Mouse (Mus musculus): ENCODE measurements around the gene Pltp. TPM values are rescaled to one million over a fixed set of nuclear protein-coding genes. Genes with fewer than 3 reads are reported as not detected.

Pltp gene
- polyA plus RNA-seq (2015; fragmentation: Nextera tagmentation; extraction: Ambion mirVana): 44.8 and 47.5 TPM in 2 replicates

DNA sequence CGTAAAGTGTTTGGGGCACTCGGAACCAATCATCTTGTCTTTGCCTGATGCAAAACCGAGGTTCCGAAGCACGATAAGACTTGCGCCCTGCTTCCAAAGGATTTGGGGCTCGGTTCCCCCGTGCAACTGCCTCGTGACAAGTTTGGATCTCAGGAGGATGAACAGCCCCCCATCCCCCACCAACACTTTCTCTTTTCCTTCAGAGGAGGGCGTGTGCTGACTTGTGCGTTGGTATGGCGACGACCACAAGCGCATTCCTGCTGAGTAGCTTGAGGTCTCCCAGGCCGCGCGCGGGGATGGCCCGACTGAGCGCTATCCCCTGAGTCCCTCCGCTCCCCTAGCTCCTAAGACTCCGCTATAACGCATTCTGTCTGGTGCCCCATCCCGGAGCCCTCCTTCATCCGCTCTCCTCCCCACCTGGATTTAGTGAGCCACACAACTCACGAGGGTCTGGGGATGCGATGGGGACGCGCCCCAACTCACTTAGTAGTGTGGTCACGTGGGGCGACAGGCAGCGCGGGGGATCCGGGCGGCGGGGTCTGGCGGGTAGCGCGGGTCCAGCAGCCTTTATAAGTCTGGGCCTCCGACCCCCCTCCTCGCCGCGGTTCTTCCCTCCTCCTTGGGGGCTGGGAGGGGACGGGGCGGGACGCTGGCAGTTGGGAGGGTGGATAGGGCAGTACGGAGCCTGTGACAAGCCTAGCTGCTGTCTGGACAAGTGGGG is at the start of gene Pltp:
Gene Pltp (minus strand): TSS at position 611 of the 721 bp plus-strand sequence.
- H3K4me2 ChIP-seq (replicated peaks; ENCODE audit: low read depth, low read length): peak within 1 kb of the TSS; percentile 94
- no peak within 1 kb of the TSS for H3K27ac ChIP-seq (ENCODE audit: low read length)
- peak within 1 kb of the TSS; percentile 51 for H3K4me3 ChIP-seq (ENCODE audit: low read length)
- no peaks in the 10 kb centered on the region for H3K36me3 ChIP-seq (ENCODE audit: insufficient read depth, low read length)
- ATAC-seq (ENCODE audit: low FRiP score, low TSS enrichment): peak; percentile 76
- H3K9me3 ChIP-seq (ENCODE audit: low read length): no peaks in the 10 kb centered on the region
- under 1% methylated on average over 44 of the region's 47 CpGs for WGBS
- peaks cover 44% of the 10 kb centered on the region for H3K4me1 ChIP-seq (ENCODE audit: insufficient read depth, low read length)
- H3K27me3 ChIP-seq (ENCODE audit: insufficient read depth, low read length): peaks cover 22% of the 10 kb centered on the region
- peak within 1 kb of the TSS; percentile 62 for H3K9ac ChIP-seq (replicated peaks; ENCODE audit: low read length)

GRCm38 (mm10) chr2:164906071-164906470 is 48.6 kb upstream of the Pltp start:
- Histone ChIP-seq H3K4me2 (replicated peaks; ENCODE audit: low read depth, low read length) (no peak overlapping the region), H3K9me3 (ENCODE audit: low read length) (peaks cover 9% of the 10 kb centered on the region), H3K36me3 (ENCODE audit: insufficient read depth, low read length) (peaks cover 71% of the 10 kb centered on the region), H3K4me3 (ENCODE audit: low read length) (no peak overlapping the region), H3K9ac (replicated peaks; ENCODE audit: low read length) (no peak overlapping the region), H3K27ac (ENCODE audit: low read length) (no peak overlapping the region), H3K27me3 (ENCODE audit: insufficient read depth, low read length) (no peaks in the 10 kb centered on the region), H3K4me1 (ENCODE audit: insufficient read depth, low read length) (peaks cover 11% of the 10 kb centered on the region)
- ATAC-seq (ENCODE audit: low FRiP score, low TSS enrichment): no peak
- whole genome bisulfite sequencing: 98% methylated on average over 4 of the region's 4 CpGs

GRCm38 (mm10) chr2:164903496-164903895 is 46.0 kb upstream of the Pltp start:
- no peak for ATAC-seq (ENCODE audit: low FRiP score, low TSS enrichment)
- Histone ChIP-seq H3K9ac (replicated peaks; ENCODE audit: low read length) (no peak overlapping the region), H3K4me1 (ENCODE audit: insufficient read depth, low read length) (no peaks in the 10 kb centered on the region), H3K36me3 (ENCODE audit: insufficient read depth, low read length) (peaks cover 89% of the 10 kb centered on the region), H3K4me3 (ENCODE audit: low read length) (no peak overlapping the region), H3K27ac (ENCODE audit: low read length) (no peak overlapping the region), H3K9me3 (ENCODE audit: low read length) (peaks cover 9% of the 10 kb centered on the region), H3K4me2 (replicated peaks; ENCODE audit: low read depth, low read length) (no peak overlapping the region), H3K27me3 (ENCODE audit: insufficient read depth, low read length) (no peaks in the 10 kb centered on the region)
- 58% methylated on average over 1 of the region's 1 CpGs for WGBS

- Histone ChIP-seq H3K9me3 (ENCODE audit: low read length) (peaks cover 6% of the 10 kb centered on the region), H3K4me3 (ENCODE audit: low read length) (no peak overlapping the region), H3K27ac (ENCODE audit: low read length) (no peak overlapping the region), H3K27me3 (ENCODE audit: insufficient read depth, low read length) (no peaks in the 10 kb centered on the region), H3K36me3 (ENCODE audit: insufficient read depth, low read length) (peaks cover 82% of the 10 kb centered on the region), H3K9ac (replicated peaks; ENCODE audit: low read length) (no peak overlapping the region), H3K4me2 (replicated peaks; ENCODE audit: low read depth, low read length) (no peak overlapping the region), H3K4me1 (ENCODE audit: insufficient read depth, low read length) (no peaks in the 10 kb centered on the region)
- 90% methylated on average over 13 of the region's 13 CpGs for WGBS
- ATAC-seq (ENCODE audit: low FRiP score, low TSS enrichment): no peak
Observed at GRCm38 (mm10) chr2:164901380-164901779, 43.9 kb upstream of the Pltp start.

DNA sequence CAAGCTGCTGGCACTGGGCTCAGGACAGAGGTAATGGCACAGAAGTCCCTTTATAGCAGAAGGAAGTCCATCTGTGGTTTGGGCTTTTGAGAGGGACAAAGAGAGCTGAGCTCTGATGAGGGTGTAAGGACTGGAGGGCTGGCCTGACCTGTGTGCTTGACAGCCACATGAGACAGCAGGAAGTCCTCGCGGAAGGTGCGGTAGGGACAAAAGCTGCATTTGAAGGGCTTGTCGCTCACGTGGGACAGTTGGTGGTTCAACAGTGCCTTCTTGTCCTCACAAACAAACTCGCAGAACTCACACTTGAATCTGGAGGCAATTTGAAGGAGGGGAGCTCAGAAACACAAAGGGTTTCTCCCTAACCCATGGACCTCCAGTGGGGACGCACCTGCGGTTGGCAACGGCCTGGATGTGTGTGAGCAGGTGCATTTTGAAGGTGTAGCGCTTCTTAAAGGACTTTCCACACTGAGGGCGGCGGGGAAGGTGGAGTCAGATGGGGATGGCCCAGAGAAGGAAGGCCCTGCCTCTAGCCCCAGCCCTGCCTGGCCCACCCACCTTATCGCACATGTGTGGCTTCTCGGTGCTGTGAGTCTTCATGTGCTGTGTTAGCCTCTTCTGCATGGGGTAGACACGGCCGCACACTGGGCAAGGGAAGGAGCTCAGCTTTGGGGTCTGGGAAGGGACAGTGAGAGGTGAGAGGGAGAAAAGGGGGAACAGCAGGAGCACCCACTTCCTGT is 42.4 kb upstream of the Pltp start:
- WGBS: 94% methylated on average over 16 of the region's 16 CpGs
- H3K4me3 ChIP-seq (ENCODE audit: low read length): no peak overlapping the region
- H3K9me3 ChIP-seq (ENCODE audit: low read length): no peaks in the 10 kb centered on the region; the same call in 1 of the 2 replicates
- H3K27me3 ChIP-seq (ENCODE audit: insufficient read depth, low read length): no peaks in the 10 kb centered on the region
- H3K9ac ChIP-seq (replicated peaks; ENCODE audit: low read length): no peak overlapping the region
- H3K27ac ChIP-seq (ENCODE audit: low read length): no peak overlapping the region
- H3K4me1 ChIP-seq (ENCODE audit: insufficient read depth, low read length): no peaks in the 10 kb centered on the region
- H3K4me2 ChIP-seq (replicated peaks; ENCODE audit: low read depth, low read length): no peak overlapping the region
- peaks cover 79% of the 10 kb centered on the region for H3K36me3 ChIP-seq (ENCODE audit: insufficient read depth, low read length)
- ATAC-seq (ENCODE audit: low FRiP score, low TSS enrichment): no peak

GRCm38 (mm10) chr2:164899034-164899433 is 41.5 kb upstream of the Pltp start:
- WGBS: 95% methylated on average over 15 of the region's 15 CpGs
- ATAC-seq (ENCODE audit: low FRiP score, low TSS enrichment): no peak
- H3K4me1 ChIP-seq (ENCODE audit: insufficient read depth, low read length): no peaks in the 10 kb centered on the region

GRCm38 (mm10) chr2:164898008-164898407 is 40.5 kb upstream of the Pltp start:
- H3K4me2 ChIP-seq (replicated peaks; ENCODE audit: low read depth, low read length): no peak overlapping the region
- no peak overlapping the region for H3K9ac ChIP-seq (replicated peaks; ENCODE audit: low read length)
- H3K4me3 ChIP-seq (ENCODE audit: low read length): no peak overlapping the region
- ATAC-seq (ENCODE audit: low FRiP score, low TSS enrichment): no peak
- 89% methylated on average over 7 of the region's 7 CpGs for WGBS
- no peaks in the 10 kb centered on the region; the same call in 1 of the 2 replicates for H3K9me3 ChIP-seq (ENCODE audit: low read length)
- peaks cover 86% of the 10 kb centered on the region for H3K36me3 ChIP-seq (ENCODE audit: insufficient read depth, low read length)
- no peak overlapping the region for H3K27ac ChIP-seq (ENCODE audit: low read length)
- no peaks in the 10 kb centered on the region for H3K4me1 ChIP-seq (ENCODE audit: insufficient read depth, low read length)
- H3K27me3 ChIP-seq (ENCODE audit: insufficient read depth, low read length): no peaks in the 10 kb centered on the region

More at GRCm38 (mm10) chr2:164899034-164899433, 41.5 kb upstream of the Pltp start:
- no peaks in the 10 kb centered on the region for H3K27me3 ChIP-seq (ENCODE audit: insufficient read depth, low read length)
- H3K9me3 ChIP-seq (ENCODE audit: low read length): no peaks in the 10 kb centered on the region; the same call in 1 of the 2 replicates
- H3K27ac ChIP-seq (ENCODE audit: low read length): no peak overlapping the region
- peaks cover 79% of the 10 kb centered on the region for H3K36me3 ChIP-seq (ENCODE audit: insufficient read depth, low read length)
- no peak overlapping the region for H3K4me2 ChIP-seq (replicated peaks; ENCODE audit: low read depth, low read length)
- no peak overlapping the region for H3K9ac ChIP-seq (replicated peaks; ENCODE audit: low read length)
- H3K4me3 ChIP-seq (ENCODE audit: low read length): no peak overlapping the region

- H3K4me2 ChIP-seq (replicated peaks; ENCODE audit: low read depth, low read length): no peak overlapping the region
- H3K4me1 ChIP-seq (ENCODE audit: insufficient read depth, low read length): no peaks in the 10 kb centered on the region
- no peak overlapping the region for H3K9ac ChIP-seq (replicated peaks; ENCODE audit: low read length)
- no peaks in the 10 kb centered on the region for H3K27me3 ChIP-seq (ENCODE audit: insufficient read depth, low read length)
- no peak overlapping the region for H3K4me3 ChIP-seq (ENCODE audit: low read length)
- ATAC-seq (ENCODE audit: low FRiP score, low TSS enrichment): no peak
- H3K9me3 ChIP-seq (ENCODE audit: low read length): no peaks in the 10 kb centered on the region; the same call in 1 of the 2 replicates
- peaks cover 89% of the 10 kb centered on the region for H3K36me3 ChIP-seq (ENCODE audit: insufficient read depth, low read length)
- no peak overlapping the region for H3K27ac ChIP-seq (ENCODE audit: low read length)
- 93% methylated on average over 6 of the region's 6 CpGs for WGBS
Observed at GRCm38 (mm10) chr2:164895885-164896284, 38.4 kb upstream of the Pltp start.

DNA sequence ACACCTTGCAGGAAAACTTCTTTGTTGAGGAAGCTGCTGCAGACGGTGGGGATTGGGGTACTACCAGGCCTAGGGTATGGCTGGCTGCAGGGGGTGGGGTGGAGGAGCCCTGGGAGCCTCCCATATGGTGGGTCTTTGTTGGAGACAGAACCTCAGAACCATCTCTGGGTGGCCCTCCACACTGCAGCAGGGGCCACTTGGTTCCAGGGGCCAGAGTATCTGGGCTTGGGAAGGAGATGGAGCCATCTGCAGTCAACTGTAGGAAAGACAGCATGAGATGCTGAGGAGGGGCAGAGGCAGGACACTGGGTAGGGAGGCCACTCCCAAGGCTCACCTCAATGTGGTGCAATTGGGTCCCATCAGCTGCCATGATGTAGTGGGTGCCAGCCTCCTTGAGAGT is 37.1 kb upstream of the Pltp start:
- 81% methylated on average over 1 of the region's 1 CpGs for WGBS
- Histone ChIP-seq H3K4me3 (ENCODE audit: low read length) (no peak overlapping the region), H3K27ac (ENCODE audit: low read length) (no peak overlapping the region), H3K4me2 (replicated peaks; ENCODE audit: low read depth, low read length) (no peak overlapping the region), H3K36me3 (ENCODE audit: insufficient read depth, low read length) (peaks cover 91% of the 10 kb centered on the region), H3K9ac (replicated peaks; ENCODE audit: low read length) (no peak overlapping the region), H3K27me3 (ENCODE audit: insufficient read depth, low read length) (no peaks in the 10 kb centered on the region), H3K9me3 (ENCODE audit: low read length) (no peaks in the 10 kb centered on the region; the same call in 1 of the 2 replicates), H3K4me1 (ENCODE audit: insufficient read depth, low read length) (no peaks in the 10 kb centered on the region)
- no peak for ATAC-seq (ENCODE audit: low FRiP score, low TSS enrichment)

GRCm38 (mm10) chr2:164894048-164894447 is 36.5 kb upstream of the Pltp start:
- 60% methylated on average over 5 of the region's 5 CpGs for WGBS
- H3K9me3 ChIP-seq (ENCODE audit: low read length): no peaks in the 10 kb centered on the region; the same call in 1 of the 2 replicates
- peaks cover 90% of the 10 kb centered on the region for H3K36me3 ChIP-seq (ENCODE audit: insufficient read depth, low read length)
- H3K9ac ChIP-seq (replicated peaks; ENCODE audit: low read length): no peak overlapping the region
- no peak for ATAC-seq (ENCODE audit: low FRiP score, low TSS enrichment)
- H3K4me3 ChIP-seq (ENCODE audit: low read length): no peak overlapping the region
- H3K27ac ChIP-seq (ENCODE audit: low read length): no peak overlapping the region
- no peak overlapping the region for H3K4me2 ChIP-seq (replicated peaks; ENCODE audit: low read depth, low read length)
- H3K27me3 ChIP-seq (ENCODE audit: insufficient read depth, low read length): no peaks in the 10 kb centered on the region
- no peaks in the 10 kb centered on the region for H3K4me1 ChIP-seq (ENCODE audit: insufficient read depth, low read length)

All from kidney, embryonic 16.5 days (tissue).